Mouse (Mus musculus): ENCODE data around the gene Ttf2. TPM values are rescaled to one million over a fixed set of nuclear protein-coding genes. Genes with fewer than 3 reads are reported as not detected.
A peak's percentile ranks its signal among the peaks of the same experiment; 100 is the strongest.

Gene Ttf2
- polyA plus RNA-seq, 1 experiment from 2014 or later: 12.3 TPM

DNA sequence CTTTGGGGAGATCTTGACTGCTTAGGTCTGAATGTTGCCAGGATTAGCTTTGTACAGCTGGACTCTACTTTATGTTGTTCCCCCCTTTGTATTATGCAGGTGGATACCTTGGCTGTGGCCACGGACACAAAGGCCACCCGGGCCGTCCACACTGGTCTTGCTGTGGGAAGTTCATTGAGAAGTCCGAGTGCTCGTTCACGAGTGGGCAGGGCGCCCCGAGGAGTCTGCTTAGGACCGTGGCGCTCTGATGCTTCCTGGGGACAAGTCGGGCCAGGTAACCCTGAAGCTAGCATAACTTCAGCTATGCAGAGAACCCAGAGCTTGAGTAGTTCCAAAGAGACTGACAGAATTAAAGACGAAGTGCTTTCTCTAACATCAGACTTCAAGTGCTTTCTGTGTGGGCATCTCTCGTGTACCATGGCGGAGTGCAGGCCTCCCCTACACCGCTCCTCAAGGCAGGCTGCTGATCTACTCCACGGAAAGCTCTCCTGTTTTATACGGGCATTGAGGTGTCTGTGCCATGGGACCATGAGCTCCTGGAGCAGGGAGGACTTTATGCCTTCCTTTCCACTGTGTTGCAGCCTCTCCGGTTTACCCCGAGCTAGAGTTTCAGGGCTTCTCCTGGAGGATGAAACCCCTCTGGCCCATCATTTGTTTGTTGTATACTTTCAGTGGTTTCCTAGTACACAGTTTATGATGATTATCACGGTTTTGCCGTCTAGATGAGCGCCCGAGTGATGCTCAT lies 38.0 kb downstream of the Ttf2 start:
- Histone ChIP-seq H3K36me3 (peaks cover 6% of the 10 kb centered on the region), H3K4me3 (replicated peaks) (no peak overlapping the region), H3K27me3 (replicated peaks) (no peaks in the 10 kb centered on the region), H3K9me3 (no peaks in the 10 kb centered on the region), H3K27ac (no peak overlapping the region), H3K4me2 (no peak overlapping the region), H3K4me1 (no peaks in the 10 kb centered on the region), H3K9ac (no peak overlapping the region)
- WGBS: 92% methylated on average over 23 of the region's 23 CpGs
- no peak for ATAC-seq (ENCODE audit: insufficient read depth, low FRiP score, low read depth)

DNA sequence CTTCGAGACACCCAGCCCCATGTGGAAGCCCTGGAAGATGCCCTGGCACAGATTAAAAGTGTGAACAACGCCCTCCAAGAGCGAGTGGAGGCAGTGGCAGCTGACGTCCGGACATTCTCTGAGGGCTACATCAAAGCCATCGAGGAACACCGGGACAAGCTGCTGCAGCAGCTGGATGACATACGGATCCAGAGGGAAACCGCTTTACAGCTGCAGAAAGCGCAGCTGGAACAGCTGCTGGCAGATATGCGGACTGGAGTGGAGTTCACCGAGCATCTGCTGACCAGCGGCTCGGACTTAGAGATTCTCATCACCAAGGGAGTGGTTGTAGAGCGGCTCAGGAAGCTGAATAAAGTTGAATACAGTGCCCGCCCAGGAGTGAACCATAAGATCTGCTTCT lies 44.3 kb downstream of the Ttf2 start:
- Histone ChIP-seq H3K4me3 (replicated peaks) (no peak overlapping the region), H3K4me2 (no peak overlapping the region), H3K9ac (no peak overlapping the region), H3K9me3 (no peaks in the 10 kb centered on the region), H3K4me1 (peaks cover 26% of the 10 kb centered on the region), H3K27ac (no peak overlapping the region), H3K27me3 (replicated peaks) (no peaks in the 10 kb centered on the region), H3K36me3 (no peaks in the 10 kb centered on the region; the same call in 1 of the 2 replicates)
- ATAC-seq (ENCODE audit: insufficient read depth, low FRiP score, low read depth): no peak
- WGBS: 69% methylated on average over 16 of the region's 16 CpGs

DNA sequence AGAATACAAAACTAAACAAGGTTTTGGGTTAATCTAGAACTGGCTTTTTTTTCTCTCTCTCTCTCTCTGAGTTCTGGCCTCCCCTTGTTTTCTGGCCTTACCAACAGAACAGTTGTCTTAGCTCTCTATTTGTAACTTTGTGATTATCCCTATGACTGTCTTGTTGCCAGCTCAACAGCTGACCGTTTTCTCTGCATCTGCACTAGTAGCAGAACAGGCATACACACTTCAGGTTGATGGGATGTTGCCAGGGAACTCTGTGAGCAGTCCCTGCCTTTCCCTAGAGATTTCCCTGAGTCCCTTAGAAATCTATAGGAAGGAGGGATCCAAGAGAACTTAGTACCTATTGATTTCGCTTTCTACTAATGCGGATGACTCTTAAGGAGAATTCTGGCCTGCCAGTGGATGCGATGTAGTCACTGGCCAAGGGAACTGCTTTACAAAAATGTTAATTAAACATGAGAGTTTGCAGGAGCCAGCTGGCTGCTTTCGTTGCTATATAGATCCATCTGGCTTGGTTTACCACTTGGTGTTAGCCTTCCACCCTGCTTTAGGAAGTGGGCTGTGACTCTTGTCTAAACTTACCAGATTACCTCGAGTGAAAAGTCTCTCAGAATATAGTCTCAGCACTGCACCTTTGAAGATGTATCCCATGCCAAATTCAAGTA lies 45.3 kb downstream of the Ttf2 start:
- H3K27ac ChIP-seq: no peak overlapping the region
- H3K4me3 ChIP-seq (replicated peaks): no peak overlapping the region
- no peak for ATAC-seq (ENCODE audit: insufficient read depth, low FRiP score, low read depth)
- H3K36me3 ChIP-seq: no peaks in the 10 kb centered on the region; the same call in 1 of the 2 replicates
- 53% methylated on average over 6 of the region's 6 CpGs for WGBS
- H3K9ac ChIP-seq: no peak overlapping the region
- H3K27me3 ChIP-seq (replicated peaks): no peaks in the 10 kb centered on the region
- H3K9me3 ChIP-seq: no peaks in the 10 kb centered on the region
- peaks cover 26% of the 10 kb centered on the region for H3K4me1 ChIP-seq
- H3K4me2 ChIP-seq: no peak overlapping the region

DNA sequence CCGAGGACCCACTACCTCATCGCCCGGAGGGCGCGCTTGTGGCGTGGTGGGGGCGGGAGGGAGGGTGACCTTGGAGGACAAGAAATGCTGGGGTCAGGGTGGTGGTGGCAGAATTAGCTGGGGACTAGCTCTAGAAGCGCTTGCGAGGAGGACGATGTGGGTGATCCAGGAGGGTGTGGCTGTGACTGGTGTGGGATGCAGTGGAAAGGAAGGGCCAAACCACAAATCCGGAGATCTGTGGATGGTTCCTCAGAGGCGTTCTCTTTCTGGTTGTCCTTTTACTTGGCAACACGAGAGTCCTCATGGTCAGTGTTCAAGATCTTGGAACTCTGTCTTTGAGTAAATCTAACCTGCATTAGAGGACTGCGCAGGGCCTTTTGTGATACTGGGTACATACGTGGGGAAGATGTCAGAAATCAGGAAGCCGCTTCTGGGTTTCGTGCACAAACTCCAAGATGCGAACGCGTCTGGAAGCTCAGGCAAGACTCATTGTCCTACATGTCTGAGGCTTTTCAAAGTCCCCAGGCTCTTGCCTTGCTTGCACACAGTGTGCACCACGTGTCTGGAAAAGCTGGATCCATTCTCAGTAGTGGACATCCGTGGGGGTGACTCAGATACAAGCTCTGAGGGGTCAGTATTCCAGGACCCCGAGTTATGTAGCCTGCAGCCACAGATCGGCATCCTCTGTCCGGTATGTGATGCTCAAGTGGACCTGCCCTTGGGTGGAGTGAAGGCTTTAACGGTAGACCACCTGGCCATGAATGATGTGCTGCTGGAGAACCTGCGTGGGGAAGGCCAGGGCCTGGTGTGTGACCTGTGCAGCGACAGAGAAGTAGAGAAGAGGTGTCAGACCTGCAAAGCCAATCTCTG lies 46.7 kb downstream of the Ttf2 start:
- WGBS: 30% methylated on average over 28 of the region's 28 CpGs
- peak overlapping the region; percentile 72 for H3K27ac ChIP-seq
- peak; percentile 36 for ATAC-seq (ENCODE audit: insufficient read depth, low FRiP score, low read depth)

DNA sequence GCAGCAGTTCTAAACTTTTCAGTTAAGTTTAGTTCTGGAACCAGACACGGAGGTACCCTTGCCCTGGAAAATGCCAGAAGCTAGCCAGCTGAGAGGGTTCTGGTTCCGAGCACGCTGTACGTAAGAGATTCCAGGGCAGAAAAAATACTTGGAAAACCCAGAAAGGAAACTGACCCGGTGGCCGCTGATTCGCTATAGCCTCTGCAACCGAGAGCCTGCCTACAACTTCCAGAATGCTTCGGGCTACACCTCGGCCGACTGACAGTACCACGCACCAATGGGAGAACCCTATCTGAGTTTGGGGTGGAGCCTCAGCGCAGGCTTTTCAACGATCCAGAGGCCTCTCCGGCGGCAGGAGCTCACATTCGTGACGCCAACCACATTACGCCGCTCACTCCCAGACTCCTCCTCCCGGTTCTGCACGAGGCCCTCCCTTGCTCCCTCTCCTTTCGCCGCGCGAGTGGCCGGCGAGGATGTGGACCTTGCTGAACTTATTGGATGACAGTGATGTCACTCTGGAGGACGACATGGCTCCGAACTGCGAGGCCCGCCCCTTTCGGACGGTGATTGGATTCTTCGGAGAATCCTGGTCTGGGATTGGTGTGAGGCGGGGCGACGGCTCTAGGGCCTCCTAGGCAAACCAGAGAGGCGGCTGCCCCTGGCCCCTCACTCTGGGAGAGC lies 47.5 kb downstream of the Ttf2 start, which contains the start of gene Trim45:
Gene Trim45 (plus strand): TSS at position 378 of the 681 bp plus-strand sequence.
- WGBS: under 1% methylated on average over 39 of the region's 39 CpGs
- H3K4me3 ChIP-seq (replicated peaks): peak within 1 kb of the TSS; percentile 60

More for the DNA sequence above, 46.7 kb downstream of the Ttf2 start:
- peaks cover 26% of the 10 kb centered on the region for H3K4me1 ChIP-seq
- peak overlapping the region; percentile 68 for H3K4me2 ChIP-seq
- no peaks in the 10 kb centered on the region for H3K9me3 ChIP-seq
- H3K9ac ChIP-seq: peak overlapping the region; percentile 54
- H3K4me3 ChIP-seq (replicated peaks): peak overlapping the region; percentile 60
- no peaks in the 10 kb centered on the region for H3K36me3 ChIP-seq
- no peaks in the 10 kb centered on the region for H3K27me3 ChIP-seq (replicated peaks)

DNA sequence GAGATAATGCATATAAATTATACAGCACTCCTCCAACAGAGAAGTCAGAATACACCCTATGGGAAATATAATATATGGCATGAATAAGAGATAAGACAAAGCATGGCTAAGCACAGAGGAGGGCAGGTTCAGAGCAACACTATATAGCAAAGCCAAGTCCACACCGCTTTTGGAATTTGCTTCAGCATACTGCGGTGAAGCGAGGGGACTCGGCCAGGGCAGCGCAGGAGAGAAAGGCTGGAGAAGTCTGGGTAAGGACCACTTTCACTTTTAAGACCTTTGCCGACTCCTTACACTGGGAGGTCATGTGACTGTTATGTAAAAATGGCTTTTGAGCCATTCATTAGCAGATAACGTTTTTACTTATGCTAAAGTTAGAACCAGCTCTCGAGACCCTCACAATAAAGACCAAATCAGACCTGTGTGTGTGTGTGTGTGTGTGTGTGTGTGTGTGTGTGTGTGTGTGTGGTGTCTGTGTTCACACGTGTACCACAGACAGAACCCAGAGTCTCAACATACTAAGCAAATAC lies 48.8 kb downstream of the Ttf2 start:
- no peak for ATAC-seq (ENCODE audit: insufficient read depth, low FRiP score, low read depth)
- H3K27me3 ChIP-seq (replicated peaks): no peaks in the 10 kb centered on the region
- 80% methylated on average over 9 of the region's 9 CpGs for WGBS
- no peaks in the 10 kb centered on the region for H3K9me3 ChIP-seq
- H3K36me3 ChIP-seq: no peaks in the 10 kb centered on the region
- no peak overlapping the region for H3K4me2 ChIP-seq
- H3K9ac ChIP-seq: no peak overlapping the region
- no peak overlapping the region for H3K27ac ChIP-seq
- H3K4me1 ChIP-seq: peaks cover 20% of the 10 kb centered on the region
- H3K4me3 ChIP-seq (replicated peaks): no peak overlapping the region

More for the DNA sequence above, 47.5 kb downstream of the Ttf2 start, which contains the start of gene Trim45:
- H3K9ac ChIP-seq: peak within 1 kb of the TSS; percentile 54
- H3K27me3 ChIP-seq (replicated peaks): no peaks in the 10 kb centered on the region
- peaks cover 26% of the 10 kb centered on the region for H3K4me1 ChIP-seq
- no peaks in the 10 kb centered on the region for H3K9me3 ChIP-seq
- ATAC-seq (ENCODE audit: insufficient read depth, low FRiP score, low read depth): peak; percentile 98
- no peaks in the 10 kb centered on the region for H3K36me3 ChIP-seq
- H3K27ac ChIP-seq: peak within 1 kb of the TSS; percentile 81
- peak within 1 kb of the TSS; percentile 71 for H3K4me2 ChIP-seq

DNA sequence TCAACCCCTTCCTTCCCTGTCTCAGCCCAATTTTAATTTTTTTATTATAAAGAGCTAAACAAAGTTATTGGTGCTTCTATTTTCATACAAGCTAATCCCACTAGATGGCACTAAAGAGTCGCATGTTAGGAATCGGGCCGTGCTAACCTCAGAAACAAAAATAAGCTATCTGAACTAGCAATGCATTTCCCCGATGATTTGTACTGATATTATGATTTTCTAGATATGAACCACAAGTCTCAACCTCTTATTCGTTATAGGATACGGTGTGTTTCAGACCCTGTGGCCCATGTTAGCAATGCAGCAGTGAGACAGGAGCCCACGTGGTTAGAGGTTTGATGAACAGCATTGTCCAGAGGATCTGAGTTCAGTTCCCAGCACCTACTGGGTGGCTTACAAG lies 52.6 kb downstream of the Ttf2 start:
- Histone ChIP-seq H3K36me3 (no peaks in the 10 kb centered on the region), H3K4me1 (peaks cover 5% of the 10 kb centered on the region; the same call in 1 of the 2 replicates), H3K27ac (no peak overlapping the region), H3K4me2 (no peak overlapping the region), H3K9ac (no peak overlapping the region), H3K4me3 (replicated peaks) (no peak overlapping the region), H3K27me3 (replicated peaks) (no peaks in the 10 kb centered on the region), H3K9me3 (no peaks in the 10 kb centered on the region)
- ATAC-seq (ENCODE audit: insufficient read depth, low FRiP score, low read depth): no peak
- WGBS: 14% methylated on average over 7 of the region's 7 CpGs

DNA sequence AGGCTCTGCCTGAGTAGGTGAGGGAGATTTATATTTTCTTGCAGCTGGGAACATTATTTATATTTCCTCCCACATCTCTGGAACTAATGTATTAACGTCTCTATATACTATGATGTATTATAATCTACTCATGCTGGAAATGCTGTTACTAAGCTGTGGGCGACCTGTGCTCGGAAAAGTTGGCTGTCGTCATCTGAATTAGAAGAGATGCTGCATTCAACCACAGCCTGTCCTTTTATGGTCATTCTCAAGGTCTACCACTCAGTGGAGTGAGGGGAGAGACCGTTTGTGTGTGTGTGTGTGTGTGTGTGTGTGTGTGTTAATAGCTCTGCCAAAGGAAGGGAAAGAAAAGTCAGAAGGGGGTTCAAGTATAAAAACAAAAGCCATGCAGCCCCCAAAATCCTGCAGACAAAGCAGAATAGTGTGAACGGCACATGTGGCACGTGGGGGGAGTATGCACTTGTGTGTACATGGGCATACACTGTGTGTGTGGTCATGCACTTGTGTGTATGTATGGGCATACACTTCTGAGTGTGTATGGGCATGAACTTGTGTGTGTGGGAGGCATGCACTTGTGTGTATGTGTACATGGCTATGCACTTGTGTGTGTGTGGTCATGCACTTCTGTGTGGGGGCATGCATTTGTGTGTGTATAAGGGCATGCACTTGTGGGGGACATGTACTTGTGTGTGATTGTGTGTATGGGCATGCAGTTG lies 57.8 kb downstream of the Ttf2 start:
- H3K9me3 ChIP-seq: no peaks in the 10 kb centered on the region
- no peaks in the 10 kb centered on the region for H3K27me3 ChIP-seq (replicated peaks)
- 40% methylated on average over 7 of the region's 7 CpGs for WGBS
- H3K36me3 ChIP-seq: no peaks in the 10 kb centered on the region
- no peak overlapping the region for H3K4me2 ChIP-seq
- no peak overlapping the region for H3K4me3 ChIP-seq (replicated peaks)
- peak overlapping the region; percentile 63; the same call in 1 of the 2 replicates for H3K27ac ChIP-seq
- H3K9ac ChIP-seq: no peak overlapping the region
- peak; percentile 44 for ATAC-seq (ENCODE audit: insufficient read depth, low FRiP score, low read depth)
- H3K4me1 ChIP-seq: no peaks in the 10 kb centered on the region; the same call in 1 of the 2 replicates

DNA sequence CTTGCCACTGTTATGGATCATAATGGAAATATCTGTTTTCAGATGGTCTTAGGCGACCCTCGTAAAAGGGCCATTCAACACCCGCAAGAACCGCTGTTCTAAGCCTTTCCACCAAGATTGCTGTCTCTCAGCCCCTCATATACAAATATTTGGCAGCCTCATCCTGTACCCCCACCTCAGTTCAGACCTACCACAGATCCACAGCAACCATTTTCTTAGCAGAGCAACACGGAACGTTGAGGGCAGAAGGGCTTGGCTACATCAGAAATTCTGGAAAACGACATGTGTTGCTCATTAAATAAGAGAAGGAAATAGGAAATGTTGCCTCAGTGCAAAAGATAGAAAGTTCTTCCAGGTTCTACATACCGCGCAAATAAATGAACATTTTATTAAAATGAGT lies 58.4 kb downstream of the Ttf2 start:
- no peaks in the 10 kb centered on the region for H3K27me3 ChIP-seq (replicated peaks)
- peak overlapping the region; percentile 63 for H3K27ac ChIP-seq
- no peak overlapping the region for H3K4me2 ChIP-seq
- H3K4me1 ChIP-seq: no peaks in the 10 kb centered on the region; the same call in 1 of the 2 replicates
- H3K9ac ChIP-seq: no peak overlapping the region
- 44% methylated on average over 9 of the region's 9 CpGs for WGBS
- H3K9me3 ChIP-seq: no peaks in the 10 kb centered on the region
- H3K36me3 ChIP-seq: no peaks in the 10 kb centered on the region
- no peak overlapping the region for H3K4me3 ChIP-seq (replicated peaks)
- no peak for ATAC-seq (ENCODE audit: insufficient read depth, low FRiP score, low read depth)

DNA sequence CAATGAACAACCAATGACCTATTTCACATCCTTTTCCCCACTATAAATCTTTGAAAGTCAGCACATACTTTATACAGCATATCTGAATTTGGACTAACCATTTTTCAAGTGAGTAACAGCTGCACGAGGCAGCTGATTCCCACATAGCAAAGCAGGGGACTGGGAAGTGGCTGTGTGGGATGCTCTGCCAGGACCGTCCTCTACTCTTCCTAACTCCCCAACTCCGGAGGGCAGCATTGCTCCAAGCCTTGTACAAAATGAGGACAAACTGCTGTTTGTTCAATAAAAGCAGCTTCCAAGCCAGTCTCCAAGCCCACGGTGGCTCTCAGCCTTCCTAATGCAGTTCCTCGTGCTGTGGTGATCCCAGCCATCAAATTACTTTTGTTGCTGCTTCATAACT lies 58.8 kb downstream of the Ttf2 start:
- Histone ChIP-seq H3K4me1 (no peaks in the 10 kb centered on the region; the same call in 1 of the 2 replicates), H3K9ac (no peak overlapping the region), H3K4me2 (no peak overlapping the region), H3K9me3 (no peaks in the 10 kb centered on the region), H3K36me3 (no peaks in the 10 kb centered on the region), H3K27ac (peak overlapping the region; percentile 63), H3K4me3 (replicated peaks) (no peak overlapping the region), H3K27me3 (replicated peaks) (no peaks in the 10 kb centered on the region)
- no peak for ATAC-seq (ENCODE audit: insufficient read depth, low FRiP score, low read depth)
- 34% methylated on average over 5 of the region's 5 CpGs for WGBS

All from stomach, embryonic 15.5 days (tissue).